Mouse (Mus musculus) forebrain, embryonic 15.5 days (tissue): Measurements from ENCODE around the gene Stk4. TPM values are rescaled to one million over a fixed set of nuclear protein-coding genes. Genes with fewer than 3 reads are reported as not detected.
"Not testable (repeated sequence)": the region's sequence is repeated elsewhere in the genome, so short reads cannot be mapped to it uniquely, and the experiment has no call there.

ENCODE experiments used
- ATAC-seq: fragments of 200-750 bp; cut with Nextera tagmentation; replicated peaks from 2 replicates; pipeline ENCODE4 v1.8.0; 2017; ENCODE audit warnings: mild to moderate bottlenecking, moderate TSS enrichment, moderate library complexity
- H3K27ac ChIP-seq: fragments of 300-500 bp; sonication (generic); replicated peaks from 2 replicates; pipeline ENCODE4 v1.5.1; 2015; ENCODE audit warnings: mild to moderate bottlenecking, inconsistent platforms
- H3K27me3 ChIP-seq: fragments of 300-500 bp; sonication (generic); 2 replicates; pipeline ENCODE4 v1.6.1; 2015; ENCODE audit warnings: inconsistent platforms
- H3K36me3 ChIP-seq: fragments of 300-500 bp; sonication (generic); 2 replicates; pipeline ENCODE4 v1.6.1; 2015; ENCODE audit warnings: mild to moderate bottlenecking, inconsistent platforms
- H3K4me1 ChIP-seq: fragments of 300-500 bp; sonication (generic); 2 replicates; pipeline ENCODE4 v1.6.1; 2015; ENCODE audit warnings: inconsistent platforms
- H3K4me2 ChIP-seq: fragments of 300-500 bp; sonication (generic); replicated peaks from 2 replicates; pipeline ENCODE4 v1.6.1; 2015; ENCODE audit warnings: mild to moderate bottlenecking, inconsistent platforms
- H3K4me3 ChIP-seq: fragments of 300-500 bp; sonication (generic); 2 replicates; pipeline ENCODE4 v1.5.1; 2015; ENCODE audit warnings: mild to moderate bottlenecking, inconsistent platforms
- H3K9ac ChIP-seq: fragments of 300-500 bp; sonication (generic); replicated peaks from 2 replicates; pipeline ENCODE4 v1.6.1; 2015; ENCODE audit warnings: mild to moderate bottlenecking, inconsistent platforms
- H3K9me3 ChIP-seq: fragments of 300-500 bp; sonication (generic); 2 replicates; pipeline ENCODE4 v1.6.1; 2016; ENCODE audit warnings: inconsistent platforms
- WGBS: fragments of 180-500 bp; shearing (Covaris S2); methylation state at CpG from one replicate; pipeline ENCODE4 v1.1.7; 2015; ENCODE audit warnings: mixed read lengths; 5-methylcytosine and 5-hydroxymethylcytosine counted together
- polyA plus RNA-seq: library from polyadenylated mRNA; unstranded; fragments of >200 nt; fragmentation: Nextera tagmentation; extraction: Ambion mirVana; gene quantifications from 2 replicates; pipeline ENCODE4 v1.2.1, GENCODE M21; 2015

Gene Stk4
- polyA plus RNA-seq, 1 experiment from 2014 or later, result 23.8 TPM

- Histone ChIP-seq H3K9me3 (no peaks in the 10 kb centered on the region), H3K9ac (no peak overlapping the region), H3K36me3 (peaks cover 82% of the 10 kb centered on the region), H3K4me1 (no peaks in the 10 kb centered on the region), H3K4me3 (no peak overlapping the region), H3K27me3 (no peaks in the 10 kb centered on the region), H3K4me2 (no peak overlapping the region), H3K27ac (no peak overlapping the region)
- 89% methylated on average over 8 of the region's 8 CpGs for WGBS
- no peak for ATAC-seq
Measured at GRCm38 (mm10) chr2:164059634-164060235, 10.4 kb upstream of the Stk4 start.

GRCm38 (mm10) chr2:164070765-164071436 lies 779 bp downstream of the Stk4 start, which contains the start of gene Tomm34:
Gene Tomm34, minus strand, starts transcription at chr2:164071169.
- Histone ChIP-seq H3K4me3 (peak within 1 kb of the TSS; percentile 82), H3K27me3 (no peaks in the 10 kb centered on the region), H3K36me3 (peaks cover 3% of the 10 kb centered on the region; the same call in 1 of the 2 replicates), H3K9me3 (no peaks in the 10 kb centered on the region), H3K9ac (peak within 1 kb of the TSS; percentile 84), H3K4me2 (peak within 1 kb of the TSS; percentile 59), H3K27ac (peak within 1 kb of the TSS; percentile 82), H3K4me1 (peaks cover 38% of the 10 kb centered on the region)
- WGBS, result under 1% methylated on average over 55 of the region's 55 CpGs
- ATAC-seq, result peak; percentile 96

DNA sequence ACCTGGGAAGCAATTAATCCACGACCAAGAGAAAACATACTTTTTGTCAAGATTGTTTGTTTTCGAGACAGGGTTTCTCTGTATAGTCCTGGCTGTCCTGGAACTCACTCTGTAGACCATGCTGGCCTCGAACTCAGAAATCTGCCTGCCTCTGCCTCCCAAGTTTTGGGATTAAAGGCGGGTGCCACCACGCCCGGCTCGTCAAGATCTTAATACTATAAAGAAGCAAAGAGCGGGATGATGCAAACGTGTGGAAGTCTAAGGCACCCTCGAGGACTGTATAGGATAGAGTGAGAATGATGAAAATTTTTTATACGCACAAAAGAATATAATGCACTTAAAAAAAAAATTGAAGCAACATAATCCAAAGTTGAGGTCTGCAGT lies 1.3 kb downstream of the Stk4 start:
- 77% methylated on average over 11 of the region's 11 CpGs for WGBS
- peak overlapping the region; percentile 82 for H3K4me3 ChIP-seq
- H3K4me2 ChIP-seq, result peak overlapping the region; percentile 59
- H3K9me3 ChIP-seq, H3K27me3 ChIP-seq, ATAC-seq, H3K36me3 ChIP-seq: not testable (repeated sequence)
- H3K9ac ChIP-seq, result peak overlapping the region; percentile 84; the same call in 1 of the 2 replicates
- peaks cover 41% of the 10 kb centered on the region for H3K4me1 ChIP-seq
- peak overlapping the region; percentile 82 for H3K27ac ChIP-seq

DNA sequence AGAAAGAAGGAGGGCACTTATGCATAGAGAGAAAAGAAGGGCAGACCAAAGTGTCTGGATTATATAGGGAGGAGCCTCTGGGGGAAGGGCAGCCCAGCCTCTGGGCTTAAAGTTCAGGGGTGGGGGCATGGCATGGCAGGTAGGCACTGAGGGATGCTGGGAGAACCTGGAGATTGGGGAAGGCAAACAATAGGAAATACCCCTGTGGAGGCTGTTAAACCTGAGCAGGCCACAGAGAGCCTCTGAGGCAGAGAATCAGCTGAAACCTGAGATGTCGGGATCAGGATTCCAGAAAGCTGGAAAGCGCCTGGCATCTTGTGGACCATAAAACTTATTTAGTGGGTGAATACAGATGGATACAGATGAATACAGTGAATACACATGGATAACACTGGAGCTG lies 2.0 kb downstream of the Stk4 start:
- ATAC-seq, result no peak
- H3K9me3 ChIP-seq, result no peaks in the 10 kb centered on the region
- WGBS, result 72% methylated on average over 2 of the region's 2 CpGs
- no peak overlapping the region for H3K4me3 ChIP-seq
- no peak overlapping the region for H3K4me2 ChIP-seq
- H3K27me3 ChIP-seq, result no peaks in the 10 kb centered on the region
- H3K4me1 ChIP-seq, result peaks cover 41% of the 10 kb centered on the region
- H3K9ac ChIP-seq, result no peak overlapping the region
- no peaks in the 10 kb centered on the region for H3K36me3 ChIP-seq
- H3K27ac ChIP-seq, result no peak overlapping the region

DNA sequence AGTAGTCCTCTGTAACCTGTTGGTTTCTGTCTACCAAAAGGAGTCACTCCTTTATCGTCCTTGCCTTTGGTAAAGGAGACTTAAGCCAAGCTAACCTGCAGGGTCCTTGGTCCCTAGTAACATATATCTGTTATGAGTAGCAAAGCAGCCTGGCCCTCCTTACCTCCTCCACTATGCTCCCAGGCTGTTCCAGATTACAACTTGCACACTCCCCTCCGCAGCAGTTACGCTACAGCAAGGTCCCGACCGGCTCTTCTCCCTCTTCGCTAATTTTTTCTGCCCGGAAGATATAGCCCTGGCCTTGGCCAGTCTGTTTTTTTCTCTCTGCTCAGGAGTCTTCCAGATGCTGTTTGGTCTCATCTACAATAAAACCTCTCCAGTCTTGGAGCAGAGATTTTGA lies 3.0 kb downstream of the Stk4 start:
- Histone ChIP-seq H3K9me3 (no peaks in the 10 kb centered on the region), H3K36me3 (no peaks in the 10 kb centered on the region), H3K9ac (no peak overlapping the region), H3K27me3 (no peaks in the 10 kb centered on the region), H3K27ac (no peak overlapping the region), H3K4me1 (peaks cover 40% of the 10 kb centered on the region), H3K4me3 (no peak overlapping the region), H3K4me2 (no peak overlapping the region)
- no peak for ATAC-seq
- 89% methylated on average over 7 of the region's 7 CpGs for WGBS

- Histone ChIP-seq H3K27ac (peak overlapping the region; percentile 59), H3K36me3 (no peaks in the 10 kb centered on the region), H3K4me3 (peak overlapping the region; percentile 72), H3K4me2 (peak overlapping the region; percentile 85), H3K9ac (peak overlapping the region; percentile 80), H3K4me1 (peaks cover 31% of the 10 kb centered on the region), H3K9me3 (no peaks in the 10 kb centered on the region), H3K27me3 (no peaks in the 10 kb centered on the region)
- WGBS, result under 1% methylated on average over 48 of the region's 48 CpGs
- peak; percentile 86 for ATAC-seq
Measured at GRCm38 (mm10) chr2:164073918-164074578, 3.9 kb downstream of the Stk4 start.

DNA sequence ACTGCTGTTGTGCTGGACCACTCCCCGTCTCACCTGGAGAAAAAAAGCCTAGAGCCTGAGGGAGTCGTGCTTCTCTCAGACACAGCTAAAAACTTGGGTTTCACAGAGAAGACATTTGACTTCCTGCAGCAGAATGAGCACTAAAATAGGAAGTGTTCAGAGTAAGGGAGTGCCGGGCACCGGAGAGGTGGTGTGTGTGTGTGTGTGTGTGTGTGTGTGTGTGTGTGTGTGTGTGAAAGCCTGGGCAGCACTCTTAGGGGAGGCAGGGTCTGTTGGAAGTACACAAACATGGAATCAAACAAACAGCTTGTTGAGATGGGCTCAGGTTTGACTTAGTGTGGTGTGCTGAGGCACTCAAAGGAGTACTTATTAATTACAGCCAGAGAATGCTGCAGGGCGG lies 5.0 kb downstream of the Stk4 start:
- Histone ChIP-seq H3K9ac (peak overlapping the region; percentile 80), H3K4me3 (peak overlapping the region; percentile 72), H3K27ac (no peak overlapping the region), H3K4me2 (peak overlapping the region; percentile 85), H3K36me3 (peaks cover 8% of the 10 kb centered on the region), H3K4me1 (peaks cover 21% of the 10 kb centered on the region), H3K27me3 (no peaks in the 10 kb centered on the region), H3K9me3 (no peaks in the 10 kb centered on the region)
- no peak for ATAC-seq
- WGBS, result 58% methylated on average over 5 of the region's 5 CpGs

GRCm38 (mm10) chr2:164076874-164077425 lies 6.8 kb downstream of the Stk4 start:
- Histone ChIP-seq H3K27ac (no peak overlapping the region), H3K27me3 (no peaks in the 10 kb centered on the region), H3K9ac (no peak overlapping the region), H3K4me1 (peaks cover 16% of the 10 kb centered on the region), H3K4me2 (no peak overlapping the region), H3K36me3 (peaks cover 26% of the 10 kb centered on the region), H3K9me3 (no peaks in the 10 kb centered on the region), H3K4me3 (no peak overlapping the region)
- no peak for ATAC-seq
- WGBS, result 92% methylated on average over 8 of the region's 8 CpGs

GRCm38 (mm10) chr2:164077875-164078274 lies 7.8 kb downstream of the Stk4 start:
- no peak for ATAC-seq
- Histone ChIP-seq H3K4me3 (no peak overlapping the region), H3K9ac (no peak overlapping the region), H3K9me3 (no peaks in the 10 kb centered on the region), H3K36me3 (peaks cover 35% of the 10 kb centered on the region), H3K27ac (no peak overlapping the region), H3K27me3 (no peaks in the 10 kb centered on the region), H3K4me2 (no peak overlapping the region), H3K4me1 (peaks cover 16% of the 10 kb centered on the region)
- WGBS, result 91% methylated on average over 5 of the region's 5 CpGs

GRCm38 (mm10) chr2:164079488-164079887 lies 9.4 kb downstream of the Stk4 start:
- ATAC-seq, result no peak
- WGBS, result 95% methylated on average over 6 of the region's 6 CpGs
- Histone ChIP-seq H3K4me3 (no peak overlapping the region), H3K27me3 (no peaks in the 10 kb centered on the region), H3K4me1 (peaks cover 14% of the 10 kb centered on the region), H3K36me3 (peaks cover 50% of the 10 kb centered on the region), H3K9ac (no peak overlapping the region), H3K27ac (no peak overlapping the region), H3K4me2 (no peak overlapping the region), H3K9me3 (no peaks in the 10 kb centered on the region)

GRCm38 (mm10) chr2:164081577-164081976 lies 11.5 kb downstream of the Stk4 start:
- ATAC-seq, result no peak
- no peaks in the 10 kb centered on the region for H3K27me3 ChIP-seq
- no peaks in the 10 kb centered on the region for H3K9me3 ChIP-seq
- H3K27ac ChIP-seq, result no peak overlapping the region
- peaks cover 61% of the 10 kb centered on the region for H3K36me3 ChIP-seq
- WGBS, result 98% methylated on average over 10 of the region's 10 CpGs
- no peaks in the 10 kb centered on the region for H3K4me1 ChIP-seq
- H3K4me3 ChIP-seq, result no peak overlapping the region
- no peak overlapping the region for H3K9ac ChIP-seq
- H3K4me2 ChIP-seq, result no peak overlapping the region

DNA sequence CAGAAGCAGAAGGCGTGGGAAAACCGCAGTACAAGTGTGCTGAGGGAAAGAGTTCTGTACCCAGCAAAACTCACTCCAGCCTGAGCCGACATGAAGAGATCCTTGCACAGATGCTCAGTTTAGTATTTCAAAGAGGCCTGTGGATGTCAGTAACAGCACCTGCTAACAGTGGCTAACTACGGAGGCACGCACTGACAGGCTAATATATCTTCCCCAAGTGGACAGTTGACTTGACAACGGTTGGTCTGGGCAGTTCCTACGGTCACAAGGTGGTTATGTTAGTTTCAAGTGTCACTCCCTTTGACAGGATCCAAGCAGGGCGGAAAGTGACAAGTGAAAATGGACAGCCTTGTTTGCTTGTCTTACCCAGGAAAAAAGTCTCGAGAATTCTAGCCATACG lies 12.1 kb downstream of the Stk4 start:
- H3K9ac ChIP-seq, result no peak overlapping the region
- H3K9me3 ChIP-seq, result no peaks in the 10 kb centered on the region
- H3K36me3 ChIP-seq, result peaks cover 67% of the 10 kb centered on the region
- H3K4me2 ChIP-seq, result no peak overlapping the region
- H3K4me3 ChIP-seq, result no peak overlapping the region
- no peaks in the 10 kb centered on the region for H3K27me3 ChIP-seq
- H3K27ac ChIP-seq, result no peak overlapping the region
- ATAC-seq, result no peak
- no peaks in the 10 kb centered on the region for H3K4me1 ChIP-seq
- 94% methylated on average over 10 of the region's 10 CpGs for WGBS
